Mouse (Mus musculus) CH12.LX (cell line): ENCODE results near the gene Sec14l1. TPM values are rescaled to one million over a fixed set of nuclear protein-coding genes. Genes with fewer than 3 reads are reported as not detected.

Experiments used
- DNase-seq: peaks from one replicate; pipeline ENCODE4 v3.0.0-alpha.2; 2013; ENCODE audit errors: extremely low read depth
- H3K27ac ChIP-seq: 2 replicates; pipeline ENCODE4 v1.5.1; 2012; ENCODE audit warnings: low read depth, mild to moderate bottlenecking, control low read depth, moderate library complexity; ENCODE audit not compliant: insufficient read depth
- H3K27me3 ChIP-seq: replicated peaks from 2 replicates; pipeline ENCODE3; 2012; ENCODE audit warnings: inconsistent platforms
- H3K36me3 ChIP-seq, 2 experiments: replicated peaks in 1 of 2; 2 replicates each; pipeline versions ENCODE3 to v1.6.1; 2012; ENCODE audit warnings: inconsistent platforms in 1 of 2, low read length in 1 of 2, mild to moderate bottlenecking in 1 of 2, mixed read lengths in 1 of 2, moderate library complexity in 1 of 2; ENCODE audit not compliant: control insufficient read depth in 1 of 2, insufficient read depth in 1 of 2
- H3K4me1 ChIP-seq, 2 experiments: 2 replicates each; pipeline ENCODE4 v1.6.1; 2012; ENCODE audit warnings: inconsistent platforms in 1 of 2, moderate library complexity in 1 of 2; ENCODE audit not compliant: insufficient read depth in 2 of 2, control insufficient read depth in 1 of 2
- H3K4me2 ChIP-seq: 2 replicates; pipeline ENCODE4 v1.6.1; 2012; ENCODE audit warnings: low read depth, mild to moderate bottlenecking, control low read depth; ENCODE audit not compliant: poor library complexity, insufficient read depth, severe bottlenecking
- H3K4me3 ChIP-seq, 3 experiments: fragments of 150-350 bp in 1 of 3; sonication (generic) in 1 of 3; replicated peaks in 1 of 3; 2 replicates each; pipeline versions ENCODE3 to v1.5.1; 2011 to 2012; ENCODE audit warnings: low read depth in 2 of 3, low read length in 2 of 3, mild to moderate bottlenecking in 2 of 3, moderate library complexity in 2 of 3, control low read depth in 1 of 3, improper control_type of control experiment in 1 of 3, inconsistent platforms in 1 of 3, mixed read lengths in 1 of 3; ENCODE audit not compliant: poor library complexity in 1 of 3
- H3K79me2 ChIP-seq: replicated peaks from 2 replicates; pipeline ENCODE4 v1.6.1; 2012; ENCODE audit warnings: mild to moderate bottlenecking, moderate library complexity; ENCODE audit not compliant: control insufficient read depth, poor library complexity, insufficient read depth, severe bottlenecking; ENCODE audit errors: extremely low read depth
- H3K9ac ChIP-seq: 2 replicates; pipeline ENCODE4 v1.6.1; 2012; ENCODE audit warnings: low read depth, mild to moderate bottlenecking, control low read depth, moderate library complexity; ENCODE audit not compliant: insufficient read depth
- H3K9me3 ChIP-seq: replicated peaks from 2 replicates; pipeline ENCODE3; 2012; ENCODE audit warnings: low read length, inconsistent platforms, mixed read lengths
- CHD1 ChIP-seq: IDR thresholded peaks from 2 replicates; pipeline ENCODE4 v1.6.1; 2012; ENCODE audit warnings: low read depth, low read length, improper control_type of control experiment, inconsistent platforms
- CHD2 ChIP-seq: IDR thresholded peaks from 2 replicates; pipeline ENCODE4 v1.6.1; 2011; ENCODE audit warnings: low read length, improper control_type of control experiment
- CTCF ChIP-seq, 2 experiments: IDR thresholded peaks in 1 of 2; conservative IDR thresholded peaks in 1 of 2; 2 replicates each; pipeline ENCODE4 v1.5.1; 2011 to 2012; ENCODE audit warnings: low read depth in 2 of 2, low read length in 2 of 2, improper control_type of control experiment in 1 of 2, inconsistent platforms in 1 of 2, mild to moderate bottlenecking in 1 of 2, moderate library complexity in 1 of 2
- E2F4 ChIP-seq: IDR thresholded peaks from 2 replicates; pipeline ENCODE4 v1.6.1; 2011; ENCODE audit warnings: low read depth, low read length, improper control_type of control experiment; ENCODE audit not compliant: insufficient replicate concordance
- ELF1 ChIP-seq: IDR thresholded peaks from 2 replicates; pipeline ENCODE4 v1.6.1; 2014; ENCODE audit warnings: low read depth, mild to moderate bottlenecking, inconsistent platforms, low read length, improper control_type of control experiment
- EP300 ChIP-seq: IDR thresholded peaks from 2 replicates; pipeline ENCODE4 v1.6.1; 2011; ENCODE audit warnings: low read length, improper control_type of control experiment
- ETS1 ChIP-seq: conservative IDR thresholded peaks from 2 replicates; pipeline ENCODE4 v1.6.1; 2012; ENCODE audit warnings: low read depth, mild to moderate bottlenecking, inconsistent platforms, low read length, improper control_type of control experiment, moderate library complexity
- GABPA ChIP-seq: IDR thresholded peaks from 2 replicates; pipeline ENCODE4 v1.6.1; 2012; ENCODE audit warnings: low read depth, low read length, improper control_type of control experiment, inconsistent platforms; ENCODE audit not compliant: insufficient replicate concordance
- IRF4 ChIP-seq: IDR thresholded peaks from 2 replicates; pipeline ENCODE4 v1.6.1; 2014; ENCODE audit warnings: low read depth, mild to moderate bottlenecking, inconsistent platforms, low read length, improper control_type of control experiment
- JUN ChIP-seq: IDR thresholded peaks from 2 replicates; pipeline ENCODE4 v1.6.1; 2011; ENCODE audit warnings: low read depth, mild to moderate bottlenecking, low read length, improper control_type of control experiment, moderate library complexity; ENCODE audit not compliant: insufficient read depth
- JUND ChIP-seq: conservative IDR thresholded peaks from 2 replicates; pipeline ENCODE4 v1.6.1; 2011; ENCODE audit warnings: low read depth, low read length, improper control_type of control experiment
- MAZ ChIP-seq: IDR thresholded peaks from 2 replicates; pipeline ENCODE4 v1.6.1; 2012; ENCODE audit warnings: low read depth, mild to moderate bottlenecking, inconsistent platforms, low read length, improper control_type of control experiment, moderate library complexity
- MEF2A ChIP-seq: IDR thresholded peaks from 2 replicates; pipeline ENCODE4 v1.6.1; 2014; ENCODE audit warnings: low read depth, mild to moderate bottlenecking, inconsistent platforms, low read length, improper control_type of control experiment, borderline replicate concordance
- MXI1 ChIP-seq: IDR thresholded peaks from 2 replicates; pipeline ENCODE4 v1.6.1; 2011; ENCODE audit warnings: mild to moderate bottlenecking, low read depth, low read length, improper control_type of control experiment
- NELFE ChIP-seq: IDR thresholded peaks from 2 replicates; pipeline ENCODE4 v1.6.1; 2011; ENCODE audit warnings: low read depth, low read length, improper control_type of control experiment
- RCOR1 ChIP-seq: conservative IDR thresholded peaks from 2 replicates; pipeline ENCODE4 v1.6.1; 2012; ENCODE audit warnings: low read depth, mild to moderate bottlenecking, inconsistent platforms, low read length, improper control_type of control experiment
- TBP ChIP-seq: conservative IDR thresholded peaks from 2 replicates; pipeline ENCODE4 v1.6.1; 2011; ENCODE audit warnings: low read depth, low read length, improper control_type of control experiment
- TCF12 ChIP-seq: IDR thresholded peaks from 2 replicates; pipeline ENCODE4 v1.6.1; 2014; ENCODE audit warnings: low read depth, mild to moderate bottlenecking, inconsistent platforms, low read length, improper control_type of control experiment
- UBTF ChIP-seq: IDR thresholded peaks from 2 replicates; pipeline ENCODE4 v1.6.1; 2012; ENCODE audit warnings: low read depth, mild to moderate bottlenecking, inconsistent platforms, low read length, improper control_type of control experiment, moderate library complexity
- USF1 ChIP-seq: IDR thresholded peaks from 2 replicates; pipeline ENCODE4 v1.6.1; 2014; ENCODE audit warnings: low read depth, mild to moderate bottlenecking, inconsistent platforms, low read length, improper control_type of control experiment
- USF2 ChIP-seq: conservative IDR thresholded peaks from 2 replicates; pipeline ENCODE4 v1.6.1; 2011; ENCODE audit warnings: low read depth, low read length, improper control_type of control experiment
- ZC3H11A ChIP-seq: IDR thresholded peaks from 2 replicates; pipeline ENCODE4 v1.6.1; 2012; ENCODE audit warnings: low read depth, mild to moderate bottlenecking, inconsistent platforms, low read length, improper control_type of control experiment
- ZKSCAN1 ChIP-seq: IDR thresholded peaks from 2 replicates; pipeline ENCODE4 v1.6.1; 2012; ENCODE audit warnings: low read depth, inconsistent platforms, low read length, improper control_type of control experiment, borderline replicate concordance
- ZMIZ1 ChIP-seq: IDR thresholded peaks from 2 replicates; pipeline ENCODE4 v1.6.1; 2012; ENCODE audit warnings: low read depth, mild to moderate bottlenecking, inconsistent platforms, low read length, improper control_type of control experiment
- dilution Hi-C: fragments of 300-500 bp; cut with MboI; formaldehyde crosslinking; loops from 2 replicates; pipeline ENCODE4 v1.14.3; 2020; ENCODE audit warnings: low sequenced_read_pairs; ENCODE audit not compliant: extremely low pct_unique_long_range_greater_than_20kb, extremely low pct_ligation_motif_present
- in situ Hi-C: fragments of 300-500 bp; cut with MboI; formaldehyde crosslinking; loops from 3 replicates; pipeline ENCODE4 v1.14.3; 2019; ENCODE audit warnings: low sequenced_read_pairs, low pct_ligation_motif_present, low pct_unique_long_range_greater_than_20kb, mixed read lengths
- polyA plus RNA-seq: library from polyadenylated mRNA; unstranded; fragments of >175 nt; gene quantifications from 2 replicates; pipeline ENCODE4 v1.2.1, GENCODE M21; 2012; ENCODE audit warnings: low read depth; ENCODE audit not compliant: insufficient read length
- total RNA-seq, 2 experiments: library from RNA; depleted of rRNA; stranded (reverse); fragments of 300-350 nt in 1 of 2; fragments of >200 nt in 1 of 2; gene quantifications; 2 replicates each; pipeline ENCODE4 v1.2.3; 2012 to 2014

Sec14l1 gene
- total and polyA plus RNA-seq, 3 experiments, result 18.5 to 28.2 (median 21.5) TPM

DNA sequence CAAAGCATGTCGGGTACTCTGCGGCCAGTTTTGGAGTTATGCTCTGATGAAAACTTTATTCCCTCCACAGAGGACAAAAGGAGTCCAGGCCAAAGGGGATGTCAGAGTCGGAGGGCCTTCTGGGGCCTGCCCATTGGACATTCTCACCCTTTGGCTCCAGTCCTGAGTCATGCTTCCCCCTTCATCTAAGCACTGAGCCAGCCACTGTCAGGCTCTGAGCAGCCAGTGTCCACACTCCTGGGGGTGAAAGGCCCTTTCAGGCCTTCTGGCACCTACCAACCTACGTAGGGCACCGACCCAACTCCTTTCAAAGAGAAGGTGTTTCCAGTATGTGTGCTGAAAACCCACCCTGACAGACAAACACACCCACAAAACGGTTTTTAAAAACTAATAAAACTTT lies 80.6 kb downstream of the Sec14l1 start:
- no peak overlapping the region for H3K4me3 ChIP-seq
- H3K9me3 ChIP-seq, result peaks cover 6% of the 10 kb centered on the region
- H3K27ac ChIP-seq, result no peak overlapping the region
- no peaks in the 10 kb centered on the region for H3K79me2 ChIP-seq
- H3K9ac ChIP-seq, result no peak overlapping the region
- no peak overlapping the region for H3K4me2 ChIP-seq
- H3K4me1 ChIP-seq, result peaks cover 13 to 39% of the 10 kb centered on the region in 2 experiments
- H3K36me3 ChIP-seq, result no peaks in the 10 kb centered on the region
- DNase-seq, result no peak
- in situ Hi-C loops, result loop anchor here (25.0 kb wide), 1 partner anchor 533 kb away; the partner anchor contains the start of genes Cygb and Prcd
- no peak for TF ChIP-seq E2F4
- H3K27me3 ChIP-seq, result no peaks in the 10 kb centered on the region
- dilution Hi-C loops, result no loop called here

GRCm38 (mm10) chr11:117196681-117197080 lies 81.7 kb downstream of the Sec14l1 start:
- no peak for TF ChIP-seq RCOR1
- TF ChIP-seq E2F4, result no peak
- no peak for TF ChIP-seq MAZ
- no peak for TF ChIP-seq CHD2
- H3K27me3 ChIP-seq, result peaks cover 9% of the 10 kb centered on the region
- H3K4me2 ChIP-seq, result no peak overlapping the region
- dilution Hi-C loops, result no loop called here
- no peak overlapping the region for H3K9ac ChIP-seq
- H3K79me2 ChIP-seq, result no peaks in the 10 kb centered on the region
- H3K27ac ChIP-seq, result no peak overlapping the region
- no peak overlapping the region for H3K4me3 ChIP-seq
- no peak for DNase-seq
- peaks cover 6% of the 10 kb centered on the region for H3K9me3 ChIP-seq
- H3K36me3 ChIP-seq, result no peaks in the 10 kb centered on the region
- H3K4me1 ChIP-seq, result peaks cover 11 to 30% of the 10 kb centered on the region in 2 experiments
- in situ Hi-C loops, result loop anchor here (25.0 kb wide), 1 partner anchor 534 kb away; the partner anchor contains the start of genes Cygb and Prcd

DNA sequence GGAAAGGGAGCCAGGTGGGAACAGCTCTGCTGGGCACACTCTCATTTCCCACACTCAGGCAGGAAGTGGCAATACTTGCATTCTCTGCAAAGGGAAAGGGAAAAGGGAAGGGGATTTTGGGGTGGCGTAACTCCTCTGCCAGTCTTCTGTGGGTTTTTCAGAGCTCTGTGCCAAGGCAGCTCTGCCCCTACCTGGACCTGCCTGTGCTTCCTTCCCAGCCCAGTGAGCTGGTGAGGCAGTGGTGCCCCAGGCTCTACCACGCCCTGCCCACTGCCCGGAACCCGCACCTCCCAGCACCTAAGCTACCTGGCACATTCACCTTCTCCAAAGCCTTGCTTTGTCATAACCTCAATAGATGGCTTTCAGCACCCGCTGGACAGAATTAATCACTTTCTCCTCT lies 83.2 kb downstream of the Sec14l1 start:
- no peaks in the 10 kb centered on the region for H3K36me3 ChIP-seq
- TF ChIP-seq JUND (no peak), CHD1 (no peak), IRF4 (no peak), TCF12 (no peak), USF2 (no peak), GABPA (no peak), USF1 (no peak), UBTF (no peak), MEF2A (no peak), ZKSCAN1 (no peak), ELF1 (no peak), MXI1 (no peak), CTCF (conservative IDR thresholded peaks at IDR 0.05 in 1 of 2, IDR thresholded peaks at IDR 0.05 in 1 of 2; ENCODE audit: low read depth in 2 of 2, low read length in 2 of 2) (no peak), ZMIZ1 (no peak), NELFE (no peak), JUN (no peak), ETS1 (no peak), ZC3H11A (no peak), TBP (no peak), EP300 (no peak)
- TF ChIP-seq, all 38 proteins: peak for 0
- Histone ChIP-seq H3K4me2 (no peak overlapping the region), H3K9me3 (peaks cover 6% of the 10 kb centered on the region), H3K27me3 (peaks cover 22% of the 10 kb centered on the region), H3K4me3 (no peak overlapping the region), H3K79me2 (no peaks in the 10 kb centered on the region), H3K4me1 (peaks cover 11 to 30% of the 10 kb centered on the region in 2 experiments), H3K9ac (no peak overlapping the region), H3K27ac (no peak overlapping the region)
- dilution Hi-C loops, result no loop called here
- in situ Hi-C loops, result loop anchor here (25.0 kb wide), 1 partner anchor 536 kb away; the partner anchor contains the start of genes Cygb and Prcd
- no peak for DNase-seq
